Mouse (Mus musculus): ENCODE measurements around the gene Urad.

The Urad gene

DNA sequence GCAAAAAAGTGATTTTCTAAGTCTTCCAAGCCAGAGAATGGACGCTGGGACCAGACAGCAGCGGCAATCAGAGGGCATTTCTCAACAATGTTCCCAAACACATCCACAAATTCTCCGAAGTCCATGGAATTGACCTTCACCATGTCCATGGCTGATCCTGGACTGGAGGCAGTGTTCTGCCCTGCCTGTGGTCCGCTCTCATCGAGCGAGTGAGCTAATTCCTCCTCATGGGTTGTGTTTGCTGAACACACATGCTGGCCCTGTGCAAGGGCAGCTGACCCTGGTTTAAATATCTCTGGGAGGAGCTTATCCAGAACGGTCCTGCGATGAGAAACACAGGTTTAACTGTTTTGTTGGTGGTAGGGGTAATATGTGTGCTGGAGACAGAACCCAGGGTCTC lies at the start of gene Urad:
Gene Urad, minus strand, starts transcription at position 258 of the 400 bp plus-strand sequence.
- DNase-seq = no peak

- no peak for DNase-seq
Measured at GRCm38 (mm10) chr5:147370276-147370675, 48.0 kb upstream of the Urad start.

DNA sequence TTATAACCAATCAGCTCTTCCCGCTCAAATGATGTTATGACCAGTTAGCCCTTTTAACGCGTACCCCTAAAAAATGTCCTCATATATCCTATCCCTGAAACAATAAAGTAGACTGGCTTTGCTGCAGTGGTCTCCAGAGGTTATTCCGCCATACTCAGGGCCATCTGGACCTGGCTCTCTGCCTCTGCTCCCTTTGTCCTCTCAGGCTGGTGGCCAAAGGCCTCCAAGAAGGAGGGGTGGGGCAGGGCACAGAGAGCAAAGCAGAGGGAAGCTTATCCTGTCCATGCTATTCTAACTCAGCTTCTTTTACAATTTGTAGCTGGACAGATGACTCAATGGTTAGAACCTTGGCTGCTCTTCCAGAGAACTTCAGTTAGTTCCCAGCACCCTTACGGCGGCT lies 46.0 kb upstream of the Urad start:
- no peak for DNase-seq

DNA sequence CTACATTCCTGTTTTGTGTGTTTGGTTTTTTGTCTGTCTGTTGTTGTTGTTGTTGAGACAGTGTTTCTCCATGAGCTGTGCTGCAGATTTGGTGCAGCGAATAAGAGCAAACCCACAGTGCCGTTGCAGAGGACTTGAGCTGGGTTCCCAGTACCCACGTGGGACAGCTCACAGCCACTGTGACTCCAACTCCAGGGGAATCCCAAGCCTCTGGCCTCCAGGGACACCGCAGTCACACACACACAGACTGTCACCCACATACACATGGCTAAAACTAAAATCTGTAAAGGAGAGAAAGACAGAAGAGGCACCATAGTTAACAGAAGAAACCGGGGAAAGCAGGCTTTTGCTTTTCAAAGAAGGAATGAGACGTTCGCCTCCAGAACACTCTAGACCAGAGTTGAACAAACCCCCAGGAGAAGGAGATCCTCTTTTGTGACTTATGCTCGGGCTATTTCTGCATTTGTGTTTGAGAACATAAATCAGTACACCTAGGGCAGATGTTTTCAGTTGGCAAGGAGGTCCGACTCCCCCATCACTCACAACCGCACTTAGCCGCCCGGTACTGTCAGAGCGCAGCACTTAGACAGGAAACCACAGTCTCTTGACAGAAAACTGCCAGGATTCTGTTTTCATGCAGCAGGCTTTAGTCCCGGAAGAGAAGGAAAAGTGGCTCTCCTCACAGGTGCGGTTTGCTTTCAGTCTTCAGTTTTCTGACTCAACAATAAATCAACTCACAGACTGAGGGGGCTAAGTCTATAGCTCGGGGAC lies 43.9 kb upstream of the Urad start:
- DNase-seq = no peak

DNA sequence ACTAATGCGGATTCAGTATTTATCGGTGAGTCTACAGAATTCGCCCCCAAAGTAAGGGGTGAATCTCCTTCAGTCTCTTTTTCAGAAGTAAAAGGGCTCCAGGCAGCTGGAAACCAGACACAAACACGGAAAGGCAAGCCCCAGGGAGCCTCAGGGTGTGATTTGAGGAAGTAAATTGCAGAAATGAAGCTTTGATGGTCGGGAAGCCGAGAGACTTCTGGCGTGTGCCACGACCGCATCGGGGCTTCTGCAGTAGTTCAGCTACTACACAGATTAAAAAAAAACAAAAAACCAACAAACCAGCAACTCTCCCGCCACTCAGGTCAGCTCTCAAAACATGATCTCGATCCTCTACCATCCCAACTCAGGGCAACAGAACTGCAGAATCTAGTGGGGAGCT lies 40.8 kb upstream of the Urad start:
- DNase-seq = peak; percentile 7

GRCm38 (mm10) chr5:147358481-147358880 lies 36.2 kb upstream of the Urad start:
- DNase-seq = no peak

DNA sequence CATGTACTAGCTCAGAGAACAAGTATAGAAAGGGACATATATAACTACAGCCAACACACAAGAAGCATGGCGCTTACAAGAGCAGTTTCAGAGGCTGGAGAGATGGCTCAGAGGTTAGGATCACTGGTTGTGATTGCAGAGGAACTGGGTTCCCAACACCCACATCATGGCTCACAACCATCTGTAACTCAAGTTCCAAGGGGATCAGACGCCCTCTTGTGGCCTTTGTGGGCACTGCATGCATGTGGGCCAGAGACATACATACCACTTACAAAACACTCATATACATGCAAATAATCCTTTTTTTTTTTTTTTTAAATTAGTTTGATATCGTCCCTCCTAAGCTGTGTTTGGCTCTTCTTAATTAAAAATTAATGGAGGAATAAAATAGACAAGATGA lies 35.3 kb upstream of the Urad start:
- peak; percentile 18 for DNase-seq

- no peak for DNase-seq
Measured at GRCm38 (mm10) chr5:147356260-147357055, 34.2 kb upstream of the Urad start.

DNA sequence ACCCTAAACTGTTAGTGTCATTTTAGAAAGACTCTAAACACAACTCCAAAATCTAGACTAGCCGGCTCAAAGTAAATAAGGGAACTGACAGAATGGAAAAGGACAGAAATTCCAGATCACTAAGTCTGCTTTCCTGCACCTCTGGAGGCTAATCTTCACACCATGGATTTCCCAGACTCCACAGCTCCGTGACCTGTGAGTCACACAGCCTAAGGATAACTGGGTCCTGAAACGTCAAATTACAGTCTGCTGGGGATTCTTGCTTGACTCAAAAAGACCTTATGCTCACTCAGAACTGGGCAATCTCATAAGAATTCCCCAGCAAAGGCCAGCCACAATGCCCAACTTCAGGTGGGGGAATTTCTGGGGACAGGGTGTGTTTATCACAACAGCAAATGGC lies 33.5 kb upstream of the Urad start:
- DNase-seq = no peak

DNA sequence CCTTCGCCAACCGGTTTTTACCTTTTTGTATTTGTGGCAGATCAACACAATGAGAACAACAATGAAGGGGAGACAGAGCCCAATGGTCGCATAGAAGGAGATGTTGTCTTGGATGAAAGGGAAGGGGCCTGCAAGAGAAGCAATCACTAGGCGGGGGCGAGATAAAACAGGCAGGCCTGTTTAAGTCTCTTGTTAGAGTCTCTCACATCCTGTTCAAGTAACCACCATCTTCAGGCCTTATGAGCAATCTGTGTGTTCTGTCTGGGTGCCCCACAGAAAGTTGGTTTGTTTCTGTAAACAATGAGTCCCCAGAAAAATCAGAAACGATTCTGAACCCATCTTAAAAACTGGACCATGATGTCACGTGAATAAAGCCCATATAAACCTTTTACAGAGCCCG lies 32.7 kb upstream of the Urad start:
- no peak for DNase-seq

- DNase-seq = no peak
Measured at GRCm38 (mm10) chr5:147354161-147354780, 32.0 kb upstream of the Urad start.

DNA sequence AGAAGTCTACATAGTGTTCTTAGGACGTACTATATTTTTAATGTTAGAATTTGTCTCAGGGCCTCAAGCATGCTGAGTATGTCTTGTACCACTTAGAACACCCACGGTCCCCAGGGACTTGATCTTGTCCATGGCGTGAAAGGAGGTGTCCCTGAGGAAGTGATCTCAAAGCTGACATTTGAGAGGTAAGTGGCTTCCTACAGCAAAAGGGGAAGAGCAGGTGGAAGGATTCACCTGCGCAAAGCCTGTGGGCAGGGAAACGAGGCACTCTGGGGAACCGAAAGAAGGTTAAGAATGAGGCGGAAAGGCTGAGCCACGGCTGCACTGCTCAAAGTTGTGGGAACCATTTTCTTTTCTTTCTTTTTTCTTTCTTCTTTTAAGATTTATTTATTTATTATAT lies 29.7 kb upstream of the Urad start:
- no peak for DNase-seq

- no peak for DNase-seq
Measured at GRCm38 (mm10) chr5:147345981-147346380, 23.7 kb upstream of the Urad start.

DNA sequence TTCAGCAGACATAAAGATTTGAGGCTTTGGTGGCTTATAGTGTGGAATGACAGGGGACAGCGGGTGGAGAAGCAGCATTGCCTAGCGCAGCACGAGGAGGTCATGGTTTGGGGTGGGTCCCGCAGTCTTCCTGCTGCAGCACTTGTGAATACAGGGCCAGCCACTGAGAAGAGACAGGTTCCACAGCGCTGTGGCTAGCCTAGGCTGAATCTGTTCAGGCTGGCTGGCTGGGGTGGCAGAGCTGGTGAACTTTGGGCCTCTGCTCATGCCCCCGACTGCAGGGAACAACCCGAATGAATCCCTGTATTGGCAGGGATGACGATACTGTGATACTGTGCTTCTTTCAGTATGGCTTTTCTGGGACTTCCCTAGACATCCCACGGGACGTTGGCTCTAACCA lies 21.7 kb upstream of the Urad start:
- DNase-seq = no peak

- no peak for DNase-seq
Measured at GRCm38 (mm10) chr5:147342901-147343300, 20.7 kb upstream of the Urad start.

GRCm38 (mm10) chr5:147340741-147341414 lies 18.6 kb upstream of the Urad start:
- DNase-seq = no peak

- no peak for DNase-seq
Measured at GRCm38 (mm10) chr5:147339560-147339959, 17.3 kb upstream of the Urad start.

GRCm38 (mm10) chr5:147338967-147339366 lies 16.7 kb upstream of the Urad start:
- no peak for DNase-seq

DNA sequence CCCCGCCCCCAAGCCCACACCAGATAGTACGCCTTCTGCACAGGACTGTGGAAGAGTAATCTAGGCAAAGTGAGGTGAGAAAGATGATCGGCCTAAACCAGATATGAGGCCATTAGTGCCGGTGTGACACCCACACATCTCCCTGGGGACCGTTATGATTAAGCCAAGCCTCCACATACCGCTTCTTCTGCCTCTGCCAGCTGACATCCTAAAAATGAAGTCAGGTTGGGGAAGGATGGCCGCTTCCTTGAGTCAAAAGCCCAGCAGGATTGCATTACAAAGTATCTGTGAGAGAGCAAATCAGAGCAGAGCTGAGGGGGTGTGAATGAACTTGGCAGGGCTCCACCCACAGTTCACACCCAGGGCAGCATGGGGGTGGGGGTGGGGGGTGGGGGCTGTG lies 10.5 kb upstream of the Urad start:
- DNase-seq = no peak

GRCm38 (mm10) chr5:147331547-147331946 lies 9.3 kb upstream of the Urad start:
- DNase-seq = peak; percentile 46

GRCm38 (mm10) chr5:147329946-147330345 lies 7.7 kb upstream of the Urad start:
- DNase-seq = no peak

DNA sequence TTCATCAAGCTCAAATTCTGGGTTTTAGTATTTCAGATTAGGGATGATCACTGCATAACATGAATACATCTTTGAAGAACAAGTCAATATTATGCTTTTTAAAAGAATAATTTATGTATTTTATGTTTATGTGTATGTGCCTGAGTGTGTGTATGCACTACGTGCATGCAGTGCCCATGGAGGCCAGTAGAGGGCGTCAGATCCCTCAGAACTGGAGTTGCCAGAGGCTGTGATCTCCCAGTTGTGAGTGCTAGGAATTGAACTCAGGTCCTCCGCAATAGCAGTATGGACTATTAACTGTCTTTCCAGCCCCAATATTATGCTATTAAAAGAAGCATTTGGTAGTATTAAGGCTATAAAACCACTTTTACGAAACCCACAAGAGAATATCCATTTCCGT lies 5.4 kb upstream of the Urad start:
- DNase-seq = no peak

DNA sequence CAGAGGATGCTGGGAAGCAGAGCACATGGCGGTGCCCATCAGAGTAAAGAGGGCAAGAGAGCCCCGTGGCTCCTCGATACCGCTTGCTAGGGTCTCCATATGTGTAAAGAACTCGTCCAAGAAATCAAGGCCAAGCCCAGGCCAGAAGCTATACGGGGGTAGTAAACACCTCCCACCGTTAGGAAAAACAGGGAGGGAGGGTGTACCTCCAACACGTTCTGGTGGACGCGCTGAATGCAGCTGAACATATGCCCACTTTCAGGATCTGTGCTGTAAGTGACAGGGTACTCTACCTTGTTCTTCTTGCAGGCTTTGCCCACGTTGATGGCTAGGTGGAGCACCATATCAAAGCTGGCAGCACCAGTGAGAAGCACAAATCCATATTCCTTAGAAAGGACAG lies 3.7 kb upstream of the Urad start:
- DNase-seq = no peak

All from lung, postnatal 10 days (tissue).